Mouse (Mus musculus) cortical plate, adult 2 months (tissue): ENCODE data around the gene Hist1h2ab. TPM values are rescaled to one million over a fixed set of nuclear protein-coding genes. Genes with fewer than 3 reads are reported as not detected.
"Not testable (repeated sequence)": the region's sequence is repeated elsewhere in the genome, so short reads cannot be mapped to it uniquely, and the experiment has no call there.

Experiments
- H3K27ac ChIP-seq: fragments of 200-500 bp; 2 replicates; pipeline ENCODE4 v1.5.1; 2012; ENCODE audit warnings: low read length, control low read depth, inconsistent platforms; ENCODE audit not compliant: insufficient read depth
- H3K4me1 ChIP-seq: fragments of 200-500 bp; 2 replicates; pipeline ENCODE4 v1.6.1; 2011; ENCODE audit warnings: low read length; ENCODE audit not compliant: control insufficient read depth, insufficient read depth
- H3K4me3 ChIP-seq: fragments of 200-500 bp; 2 replicates; pipeline ENCODE4 v1.5.1; 2011; ENCODE audit warnings: mild to moderate bottlenecking, low read length, control low read depth; ENCODE audit not compliant: insufficient read depth
- CTCF ChIP-seq: fragments of 200-500 bp; IDR thresholded peaks from 2 replicates; pipeline ENCODE4 v1.5.1; 2011; ENCODE audit warnings: mild to moderate bottlenecking, control low read depth, low read length; ENCODE audit not compliant: insufficient read depth; ENCODE audit errors: extremely low read depth
- POLR2A ChIP-seq: fragments of 200-500 bp; IDR thresholded peaks from 2 replicates; pipeline ENCODE4 v1.6.1; 2011; ENCODE audit warnings: mild to moderate bottlenecking, low read length, control low read depth; ENCODE audit not compliant: insufficient read depth; ENCODE audit errors: extremely low read depth
- polyA plus RNA-seq: library from polyadenylated mRNA; depleted of rRNA; stranded (reverse); fragments of >200 nt; gene quantifications from 2 replicates; pipeline ENCODE4 v1.2.3, GENCODE M21; 2012

Hist1h2ab gene
- polyA plus RNA-seq, 1 experiment, result 1.9 TPM

DNA sequence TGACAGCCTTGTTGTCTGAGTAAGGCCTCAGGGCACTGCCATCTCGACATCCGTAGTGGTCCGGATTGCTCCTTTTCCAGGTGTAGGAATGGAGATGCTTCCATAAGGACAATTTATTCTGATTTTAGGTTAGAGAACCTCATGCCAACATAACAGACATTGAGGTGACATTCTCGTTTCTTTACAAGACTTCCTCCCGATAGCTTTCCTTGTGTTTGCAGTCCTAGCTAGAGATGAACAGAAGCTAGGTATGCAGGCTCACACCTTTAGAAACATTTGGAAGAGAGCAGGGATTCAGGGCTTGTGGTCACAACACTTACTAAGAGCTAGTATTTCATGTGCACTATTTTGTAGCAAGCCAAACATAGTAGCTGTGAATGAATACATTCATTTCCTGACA is 7.7 kb upstream of the Hist1h2ab start:
- Histone ChIP-seq H3K4me1 (no peaks in the 10 kb centered on the region), H3K4me3 (no peak overlapping the region), H3K27ac (no peak overlapping the region)
- TF ChIP-seq CTCF (no peak), POLR2A (no peak)

GRCm38 (mm10) chr13:23743963-23744362 is 7.0 kb upstream of the Hist1h2ab start:
- no peak for TF ChIP-seq POLR2A
- TF ChIP-seq CTCF, result no peak
- no peaks in the 10 kb centered on the region for H3K4me1 ChIP-seq

DNA sequence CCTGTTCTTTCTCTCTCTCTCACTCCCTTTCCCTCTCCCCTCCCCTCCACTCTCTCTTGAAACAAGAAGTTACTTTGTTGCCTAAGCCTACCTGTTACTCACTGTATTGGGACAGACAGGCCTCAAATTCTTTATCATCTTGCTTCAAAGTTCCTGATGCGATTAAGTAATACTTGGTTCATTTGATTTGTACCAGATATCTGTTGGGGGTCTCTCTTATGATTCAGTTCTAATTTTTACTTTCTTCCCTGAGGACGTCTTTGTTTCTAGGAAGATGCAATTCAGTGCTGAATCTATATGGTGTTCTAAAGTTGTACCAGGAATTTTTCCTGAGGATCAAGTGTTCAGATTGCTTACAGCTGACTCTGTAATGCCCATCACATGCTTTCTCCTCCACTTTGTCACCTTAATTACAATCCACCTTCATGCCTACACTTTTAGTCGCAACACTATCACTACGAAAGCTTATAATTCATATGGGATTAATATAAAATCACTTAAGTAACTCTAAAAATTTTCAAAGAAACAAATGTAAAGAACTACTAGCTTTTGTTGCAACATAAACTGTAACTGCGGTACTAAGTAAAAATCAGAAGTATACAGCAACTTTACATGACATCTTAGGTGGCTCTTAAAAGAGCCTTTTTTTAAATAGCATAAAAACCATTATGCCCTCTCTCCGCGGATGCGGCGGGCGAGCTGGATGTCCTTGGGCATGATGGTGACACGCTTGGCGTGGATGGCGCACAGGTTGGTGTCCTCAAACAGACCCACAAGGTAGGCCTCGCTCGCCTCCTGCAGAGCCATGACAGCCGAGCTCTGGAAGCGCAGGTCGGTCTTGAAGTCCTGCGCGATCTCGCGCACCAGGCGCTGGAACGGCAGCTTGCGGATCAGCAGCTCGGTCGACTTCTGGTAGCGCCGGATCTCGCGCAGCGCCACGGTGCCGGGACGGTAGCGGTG is 6.2 kb upstream of the Hist1h2ab start:
- H3K27ac ChIP-seq, result no peak overlapping the region
- no peaks in the 10 kb centered on the region for H3K4me1 ChIP-seq
- H3K4me3 ChIP-seq, result no peak overlapping the region
- TF ChIP-seq CTCF (no peak), POLR2A (no peak)

More at GRCm38 (mm10) chr13:23743963-23744362, 7.0 kb upstream of the Hist1h2ab start:
- Histone ChIP-seq H3K27ac (no peak overlapping the region), H3K4me3 (no peak overlapping the region)

DNA sequence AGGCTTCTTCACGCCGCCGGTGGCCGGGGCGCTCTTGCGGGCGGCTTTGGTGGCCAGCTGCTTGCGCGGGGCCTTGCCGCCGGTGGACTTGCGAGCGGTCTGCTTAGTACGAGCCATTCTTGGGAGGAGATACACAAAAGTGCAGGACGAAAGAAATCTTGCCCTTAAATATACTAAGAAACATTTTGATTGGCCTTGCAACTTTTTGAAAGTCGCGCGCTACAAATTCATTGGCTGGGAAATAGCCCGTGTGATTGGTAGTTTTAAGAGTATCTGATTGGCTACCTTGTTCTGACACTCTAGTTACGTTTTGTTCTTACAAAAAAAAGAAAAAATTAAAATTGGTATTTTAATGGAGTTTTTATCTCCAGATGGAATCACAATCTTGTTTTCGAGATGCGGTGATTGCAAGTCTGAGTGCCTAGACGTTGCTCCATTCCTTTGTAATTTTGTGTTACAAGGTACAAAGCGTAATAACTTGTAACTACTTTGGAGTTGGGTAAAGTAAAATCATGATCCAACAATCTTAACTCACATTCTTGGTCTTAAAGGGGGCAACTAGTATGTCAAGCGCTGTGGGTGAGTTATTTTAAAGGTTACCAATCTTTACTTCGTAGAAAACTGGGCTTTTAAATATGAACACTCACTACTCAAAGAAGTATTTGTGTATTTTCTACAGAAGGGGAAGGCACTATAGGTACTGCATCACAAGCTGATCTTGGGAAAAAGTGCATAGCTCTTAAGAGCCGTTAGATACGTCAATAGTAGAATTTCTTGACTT is 5.4 kb upstream of the Hist1h2ab start, which contains the start of gene Hist1h3c:
TSS of gene Hist1h3c (minus strand) at position 222 of the 781 bp plus-strand sequence.
- no peaks in the 10 kb centered on the region for H3K4me1 ChIP-seq
- TF ChIP-seq POLR2A, result no peak
- H3K4me3 ChIP-seq, result peak within 1 kb of the TSS; percentile 30
- peak within 1 kb of the TSS; percentile 88 for H3K27ac ChIP-seq

DNA sequence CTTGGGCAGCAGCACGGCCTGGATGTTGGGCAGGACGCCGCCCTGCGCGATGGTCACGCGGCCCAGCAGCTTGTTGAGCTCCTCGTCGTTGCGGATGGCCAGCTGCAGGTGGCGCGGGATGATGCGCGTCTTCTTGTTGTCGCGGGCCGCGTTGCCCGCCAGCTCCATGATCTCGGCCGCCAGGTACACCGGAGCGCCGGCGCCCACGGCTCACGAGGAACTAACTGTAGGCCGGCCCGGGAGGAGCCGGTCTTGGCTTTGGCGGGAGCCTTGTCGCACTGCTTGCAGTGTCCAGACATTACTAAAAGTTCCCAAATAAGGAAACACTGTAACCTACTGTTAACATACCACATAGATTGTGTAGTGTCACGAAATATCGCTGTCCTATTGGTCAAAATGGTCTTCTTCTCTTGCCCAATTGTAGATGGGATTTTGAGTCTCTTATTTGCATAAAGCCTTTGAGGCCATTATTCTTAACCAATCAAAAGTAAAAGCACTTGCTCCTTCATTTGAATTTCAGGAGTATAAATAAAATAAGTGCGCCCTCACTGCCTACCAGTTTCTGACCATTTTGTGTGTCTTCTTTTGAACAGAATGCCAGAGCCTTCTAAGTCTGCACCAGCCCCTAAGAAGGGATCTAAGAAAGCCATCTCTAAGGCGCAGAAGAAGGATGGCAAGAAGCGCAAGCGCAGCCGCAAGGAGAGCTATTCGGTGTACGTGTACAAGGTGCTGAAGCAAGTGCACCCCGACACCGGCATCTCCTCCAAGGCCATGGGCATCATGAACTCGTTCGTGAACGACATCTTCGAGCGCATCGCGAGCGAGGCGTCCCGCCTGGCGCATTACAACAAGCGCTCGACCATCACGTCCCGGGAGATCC is 4.5 kb upstream of the Hist1h2ab start, which contains the start of gene Hist1h2bb:
TSS of gene Hist1h2bb (plus strand) at position 534 of the 880 bp plus-strand sequence.
- Histone ChIP-seq H3K4me3 (peak within 1 kb of the TSS; percentile 30), H3K27ac (peak within 1 kb of the TSS; percentile 88)
- not testable (repeated sequence) for H3K4me1 ChIP-seq

DNA sequence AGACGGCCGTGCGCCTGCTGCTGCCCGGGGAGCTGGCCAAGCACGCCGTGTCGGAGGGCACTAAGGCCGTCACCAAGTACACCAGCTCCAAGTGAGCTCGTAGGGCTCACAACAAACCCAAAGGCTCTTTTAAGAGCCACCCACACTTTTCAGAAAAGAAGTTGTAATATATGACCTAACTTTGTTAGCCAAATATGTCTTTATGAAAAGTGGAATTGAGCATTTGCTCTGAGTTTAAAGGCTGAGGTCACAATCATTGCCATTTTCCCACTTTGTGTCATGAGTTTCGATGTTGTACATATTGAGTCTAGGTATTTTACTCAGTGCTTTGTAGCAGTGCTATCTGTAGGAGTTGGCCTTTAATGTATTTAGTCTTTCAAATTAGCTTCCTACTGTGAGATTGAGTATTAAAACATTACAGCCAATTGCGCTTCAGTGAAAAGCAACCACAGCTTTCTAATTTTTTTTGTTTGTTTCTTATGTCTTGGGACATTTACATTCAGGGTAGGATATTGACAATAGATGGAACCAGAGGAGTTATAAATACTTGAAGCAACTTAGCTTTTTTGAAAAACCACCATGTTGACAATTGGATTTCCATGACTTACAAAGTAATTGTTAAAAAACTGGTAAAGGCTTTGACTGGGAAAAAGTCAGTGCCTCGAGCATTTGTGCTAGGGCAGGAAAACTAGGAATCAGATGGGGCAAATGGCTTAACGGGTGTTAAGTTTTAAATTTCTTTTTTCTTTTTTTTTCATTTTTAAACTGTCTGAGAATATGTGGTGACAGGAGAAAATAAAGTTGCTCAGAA is 3.6 kb upstream of the Hist1h2ab start:
- TF ChIP-seq POLR2A (no peak), CTCF (no peak)
- Histone ChIP-seq H3K4me1 (no peaks in the 10 kb centered on the region), H3K4me3 (0 out of 2 replicates have a peak overlapping the region, but pooled peaks have one; percentile 30), H3K27ac (peak overlapping the region; percentile 44)

- no peak for TF ChIP-seq POLR2A
- TF ChIP-seq CTCF, result no peak
- Histone ChIP-seq H3K4me1 (no peaks in the 10 kb centered on the region), H3K27ac (no peak overlapping the region), H3K4me3 (no peak overlapping the region)
Measured at GRCm38 (mm10) chr13:23747892-23748288, 3.0 kb upstream of the Hist1h2ab start.

GRCm38 (mm10) chr13:23749563-23750121 is 1.3 kb upstream of the Hist1h2ab start:
- no peak overlapping the region for H3K27ac ChIP-seq
- H3K4me3 ChIP-seq, result no peak overlapping the region
- no peak for TF ChIP-seq POLR2A
- TF ChIP-seq CTCF, result no peak
- H3K4me1 ChIP-seq, result no peaks in the 10 kb centered on the region

GRCm38 (mm10) chr13:23751478-23751956 is 591 bp downstream of the Hist1h2ab start:
- peak overlapping the region; percentile 82 for H3K27ac ChIP-seq
- TF ChIP-seq POLR2A, result no peak
- TF ChIP-seq CTCF, result no peak

DNA sequence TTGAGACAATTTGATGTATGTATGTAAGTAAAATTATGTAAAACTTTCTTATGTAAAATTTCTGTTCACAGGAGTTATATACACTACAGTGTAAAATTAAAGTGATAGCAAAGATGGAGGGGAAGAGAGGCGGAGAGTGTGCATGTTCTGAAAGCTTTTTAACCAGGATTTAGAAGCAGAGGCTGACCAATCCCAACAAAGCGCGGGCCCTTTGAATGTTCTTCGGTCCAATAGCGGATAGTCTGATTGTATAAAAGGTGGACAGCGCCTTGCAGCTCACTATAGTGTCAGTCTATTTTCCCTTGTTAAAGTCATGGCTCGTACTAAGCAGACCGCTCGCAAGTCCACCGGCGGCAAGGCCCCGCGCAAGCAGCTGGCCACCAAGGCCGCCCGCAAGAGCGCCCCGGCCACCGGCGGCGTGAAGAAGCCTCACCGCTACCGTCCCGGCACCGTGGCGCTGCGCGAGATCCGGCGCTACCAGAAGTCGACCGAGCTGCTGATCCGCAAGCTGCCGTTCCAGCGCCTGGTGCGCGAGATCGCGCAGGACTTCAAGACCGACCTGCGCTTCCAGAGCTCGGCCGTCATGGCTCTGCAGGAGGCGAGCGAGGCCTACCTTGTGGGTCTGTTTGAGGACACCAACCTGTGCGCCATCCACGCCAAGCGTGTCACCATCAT is 1.3 kb downstream of the Hist1h2ab start, which contains the start of gene Hist1h3b:
TSS of gene Hist1h3b (plus strand) at position 201 of the 675 bp plus-strand sequence.
- Histone ChIP-seq H3K27ac (peak within 1 kb of the TSS; percentile 98), H3K4me3 (peak within 1 kb of the TSS; percentile 40)
- H3K4me1 ChIP-seq, result not testable (repeated sequence)

More at GRCm38 (mm10) chr13:23751478-23751956, 591 bp downstream of the Hist1h2ab start:
- no peaks in the 10 kb centered on the region for H3K4me1 ChIP-seq
- peak overlapping the region; percentile 40 for H3K4me3 ChIP-seq
